Mouse (Mus musculus) adrenal gland, postnatal 36 days (tissue): Measurements from ENCODE around the gene Olfr1510. TPM values are rescaled to one million over a fixed set of nuclear protein-coding genes. Genes with fewer than 3 reads are reported as not detected.
"Not testable (repeated sequence)": the region's sequence is repeated elsewhere in the genome, so short reads cannot be mapped to it uniquely, and the experiment has no call there.

Experiments used
- DNase-seq, 2 experiments: peaks; one replicate each; pipeline ENCODE4 v3.0.0; 2021; ENCODE audit warnings: mixed read lengths in 1 of 2
- long read RNA-seq, 2 experiments: library from polyadenylated mRNA; stranded (forward); transcript quantifications; one replicate each; pipeline ENCODE4 v2.0.0; 2021; ENCODE audit warnings: borderline sequencing depth in 2 of 2
- total RNA-seq, 2 experiments: library from RNA; stranded (reverse); gene quantifications; 2 replicates each; pipeline ENCODE4 v1.2.3; 2021

Gene Olfr1510
- not detected for total RNA-seq
- long read RNA-seq, experiment 1: 0 reads
- long read RNA-seq, experiment 2: 0 reads

DNA sequence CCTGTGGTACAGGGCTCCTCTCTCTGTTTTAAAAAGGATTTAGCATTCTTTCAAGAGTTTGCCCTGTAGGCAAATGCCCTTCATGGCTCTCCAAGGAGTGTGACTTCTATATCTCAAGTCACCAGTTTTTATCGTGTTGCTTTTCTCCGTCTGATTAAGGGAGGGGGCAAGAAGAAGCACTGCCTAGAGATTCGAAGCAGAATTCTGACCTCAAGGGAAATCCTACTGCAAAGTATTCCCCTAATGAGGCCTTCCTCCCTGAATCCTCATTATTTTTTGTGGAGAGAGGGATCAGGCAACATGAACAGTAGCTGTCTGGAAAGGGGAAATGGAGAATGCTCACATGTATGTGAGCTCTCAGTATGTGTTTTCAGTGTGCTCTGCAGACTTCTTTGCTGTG, at the start of gene Olfr1510:
Gene Olfr1510, minus strand, starts transcription at position 101 of the 400 bp plus-strand sequence.
- DNase-seq: no peak

GRCm38 (mm10) chr14:52461928-52462327, 47.8 kb upstream of the Olfr1510 start:
- no peak for DNase-seq

DNA sequence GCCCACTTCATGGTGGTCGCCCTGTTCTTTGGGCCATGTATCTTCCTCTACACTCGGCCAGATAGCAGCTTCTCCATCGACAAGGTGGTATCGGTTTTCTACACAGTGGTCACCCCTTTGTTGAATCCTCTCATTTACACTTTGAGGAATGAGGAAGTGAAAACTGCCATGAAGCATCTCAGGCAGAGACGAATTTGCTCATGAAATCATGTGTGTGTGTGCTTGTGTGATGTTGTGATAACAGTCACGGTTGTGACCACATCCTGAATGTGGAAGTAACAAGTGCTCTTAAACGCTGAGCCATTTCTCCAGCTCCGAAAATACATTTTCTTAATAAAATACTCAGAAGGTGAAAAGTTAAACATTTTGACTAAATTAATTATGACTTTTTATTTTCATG, 37.0 kb upstream of the Olfr1510 start:
- DNase-seq: no peak

DNA sequence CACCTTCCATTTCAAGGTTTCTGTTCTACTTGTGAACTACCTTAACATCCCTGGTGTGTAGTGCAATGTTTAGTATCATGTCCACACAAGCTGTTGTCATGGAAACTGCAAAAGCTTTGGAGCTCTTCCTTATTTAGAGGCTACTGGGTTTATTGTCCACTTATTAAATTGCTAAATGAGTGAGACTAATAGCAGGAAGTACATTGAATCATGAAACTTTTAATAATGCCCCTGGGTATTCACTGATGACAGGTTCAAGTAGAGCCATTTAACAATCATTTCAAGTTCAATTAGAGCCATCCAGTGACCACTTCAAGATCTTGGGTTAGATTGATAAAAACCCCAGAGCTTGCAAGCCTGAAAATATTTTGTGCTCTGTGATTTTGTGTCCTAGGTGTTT, 28.5 kb upstream of the Olfr1510 start, which contains the start of gene Olfr1509:
Gene Olfr1509, plus strand, starts transcription at position 301 of the 400 bp plus-strand sequence.
- no peak for DNase-seq

GRCm38 (mm10) chr14:52427686-52428085, 13.5 kb upstream of the Olfr1510 start:
- DNase-seq: no peak

GRCm38 (mm10) chr14:52410142-52410919, 3.8 kb downstream of the Olfr1510 start:
- DNase-seq: not testable (repeated sequence)

- DNase-seq: no peak
Observed at GRCm38 (mm10) chr14:52397279-52397678, 16.9 kb downstream of the Olfr1510 start, which contains the start of gene Olfr1511. TSS of gene Olfr1511 (minus strand) at chr14:52397379.

DNA sequence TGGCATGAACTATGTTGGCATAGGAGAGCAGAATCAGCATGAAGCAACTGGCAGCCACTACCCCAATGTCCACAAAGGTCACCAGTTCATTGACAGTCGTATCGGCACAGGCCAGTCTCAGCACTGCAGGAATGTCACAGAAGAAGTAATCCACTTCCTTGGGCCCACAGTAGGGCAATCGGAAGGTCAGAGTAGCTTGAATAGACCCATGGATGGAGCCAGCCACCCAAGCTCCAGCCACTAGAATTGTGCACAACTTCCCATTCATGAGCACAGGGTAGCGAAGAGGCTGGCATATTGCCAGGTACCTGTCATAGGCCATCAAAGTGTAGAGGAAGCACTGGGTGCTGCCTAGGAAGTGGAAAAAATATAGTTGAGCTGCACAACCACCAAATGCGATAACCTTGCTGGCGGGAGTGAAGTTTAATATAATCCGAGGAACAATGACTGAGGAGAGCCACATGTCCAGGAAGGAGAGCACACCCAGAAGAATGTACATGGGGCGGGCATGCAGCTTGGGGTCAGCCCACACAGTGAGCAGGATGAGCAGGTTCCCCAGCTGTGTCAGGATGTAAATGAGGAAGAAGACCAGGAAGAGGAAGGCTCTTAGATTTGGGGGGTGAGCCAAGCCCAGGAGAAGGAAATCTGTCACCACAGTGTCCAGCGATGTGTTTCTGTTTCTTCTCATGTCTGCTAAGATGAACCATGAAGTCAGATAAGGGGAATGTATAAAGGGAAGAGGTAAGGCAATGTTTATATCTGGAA, 23.9 kb downstream of the Olfr1510 start:
- DNase-seq: not testable (repeated sequence)

GRCm38 (mm10) chr14:52379068-52379467, 35.1 kb downstream of the Olfr1510 start, which contains the start of gene Olfr1512:
TSS of gene Olfr1512 (minus strand) at chr14:52379168.
- DNase-seq: no peak

GRCm38 (mm10) chr14:52368741-52369140, 45.4 kb downstream of the Olfr1510 start:
- DNase-seq: no peak

Other genes with a start within 250 kb of the Olfr1510 start
- gene Supt16, start 217.0 kb downstream of the Olfr1510 start, total RNA-seq: 10 to 100 TPM; 55.2 to 59.7 TPM
- 10 to 100 TPM; 90.1 to 92.4 TPM for gene Chd8, start 156.6 kb downstream of the Olfr1510 start, total RNA-seq
- gene Tox4, start 135.2 kb downstream of the Olfr1510 start, total RNA-seq: 10 to 100 TPM; 55.3 to 70.4 TPM
- 10 to 100 TPM; 38.2 to 45.1 TPM for gene Rab2b, start 134.8 kb downstream of the Olfr1510 start, total RNA-seq
- gene Mettl3, start 109.2 kb downstream of the Olfr1510 start, total RNA-seq: 10 to 100 TPM; 36.1 to 47.3 TPM
- gene Sall2, start 85.6 kb downstream of the Olfr1510 start, total RNA-seq: 1 to 10 TPM; 6.7 to 7.5 TPM
- not detected for gene Olfr1513, start 58.0 kb downstream of the Olfr1510 start, total RNA-seq
- gene Olfr1512, start 35.2 kb downstream of the Olfr1510 start, total RNA-seq: not detected
- not detected for gene Olfr1511, start 17.0 kb downstream of the Olfr1510 start, total RNA-seq
- not detected for gene Olfr1509, start 28.6 kb upstream of the Olfr1510 start, total RNA-seq
- not detected for gene Olfr1508, start 53.1 kb upstream of the Olfr1510 start, total RNA-seq
- not detected for gene Olfr1507, start 81.4 kb upstream of the Olfr1510 start, total RNA-seq